Mouse (Mus musculus): Measurements from ENCODE around the gene Sgsm2. TPM values are rescaled to one million over a fixed set of nuclear protein-coding genes. Genes with fewer than 3 reads are reported as not detected.

Sgsm2 gene
- polyA plus RNA-seq, 1 experiment from 2014 or later: 7.3 TPM

DNA sequence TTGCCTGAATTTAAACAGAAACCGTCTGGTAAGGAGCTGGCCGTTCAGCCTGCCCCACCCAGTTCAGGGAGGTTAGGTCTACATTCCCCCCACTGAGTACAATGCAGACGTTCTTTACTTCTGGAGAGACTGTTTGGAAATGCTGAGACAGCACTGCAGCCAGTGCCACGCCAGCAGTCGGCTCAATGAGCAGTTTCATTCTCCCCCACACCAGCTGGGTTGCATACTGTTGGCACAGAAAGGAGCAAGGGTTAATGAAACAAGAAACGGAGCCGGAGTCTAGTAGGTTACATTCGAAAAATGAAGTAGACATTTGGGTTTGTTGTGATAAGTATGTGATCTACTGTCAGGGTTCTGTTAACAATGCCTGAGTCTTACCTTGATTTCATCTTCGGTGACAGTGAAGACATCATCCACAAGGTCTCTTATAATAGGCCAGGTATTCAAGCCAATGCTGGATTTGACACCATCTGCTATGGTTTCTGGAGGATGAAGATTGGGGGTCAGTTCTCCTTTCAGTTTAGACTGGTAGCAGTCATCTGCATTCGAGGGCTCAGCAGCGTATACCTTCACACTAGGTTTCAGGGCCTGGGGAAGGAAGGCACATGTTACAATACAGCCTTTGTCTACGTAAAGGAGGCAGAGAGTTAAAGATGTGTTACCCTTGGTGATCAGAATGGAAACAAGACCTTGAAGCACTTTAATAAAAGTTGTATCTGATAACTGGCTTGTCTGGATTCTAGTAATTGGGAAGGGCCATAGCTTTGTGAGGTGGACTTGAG lies 11.9 kb upstream of the Sgsm2 start:
- H3K4me2 ChIP-seq: no peak overlapping the region
- no peak overlapping the region for H3K9ac ChIP-seq
- no peak overlapping the region for H3K27ac ChIP-seq
- 71% methylated on average over 12 of the region's 12 CpGs for WGBS
- peaks cover 72% of the 10 kb centered on the region for H3K36me3 ChIP-seq
- no peaks in the 10 kb centered on the region for H3K4me1 ChIP-seq
- no peak for ATAC-seq (replicated peaks; ENCODE audit: low FRiP score)
- no peaks in the 10 kb centered on the region for H3K9me3 ChIP-seq (replicated peaks)
- H3K4me3 ChIP-seq (replicated peaks): no peak overlapping the region
- H3K27me3 ChIP-seq: no peaks in the 10 kb centered on the region

GRCm38 (mm10) chr11:74907850-74908249 lies 11.0 kb upstream of the Sgsm2 start:
- no peaks in the 10 kb centered on the region for H3K27me3 ChIP-seq
- no peaks in the 10 kb centered on the region for H3K9me3 ChIP-seq (replicated peaks)
- ATAC-seq (replicated peaks; ENCODE audit: low FRiP score): no peak
- H3K9ac ChIP-seq: no peak overlapping the region
- peaks cover 81% of the 10 kb centered on the region for H3K36me3 ChIP-seq
- H3K4me3 ChIP-seq (replicated peaks): no peak overlapping the region
- no peak overlapping the region for H3K27ac ChIP-seq
- H3K4me1 ChIP-seq: no peaks in the 10 kb centered on the region
- no peak overlapping the region for H3K4me2 ChIP-seq
- WGBS: 95% methylated on average over 6 of the region's 6 CpGs

DNA sequence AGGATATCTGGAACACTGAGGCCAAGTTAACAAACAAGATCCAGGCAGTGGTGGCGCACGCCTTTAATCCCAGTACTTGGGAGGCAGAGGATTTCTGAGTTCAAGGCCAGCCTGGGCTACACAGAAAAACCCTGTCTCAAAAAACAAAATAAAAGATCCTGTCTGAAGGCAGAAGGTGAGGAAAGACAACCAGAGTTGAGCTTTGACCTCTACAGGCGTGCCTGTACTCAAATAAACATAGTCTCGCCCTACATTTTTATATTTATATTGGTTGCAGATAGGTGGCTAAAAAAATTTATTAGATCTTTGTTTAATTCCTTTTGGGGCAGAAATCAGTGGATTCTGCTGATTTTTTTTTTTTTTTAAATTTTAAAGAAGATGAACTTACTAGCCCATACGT lies 5.6 kb upstream of the Sgsm2 start:
- peaks cover 12% of the 10 kb centered on the region for H3K4me1 ChIP-seq
- no peaks in the 10 kb centered on the region for H3K27me3 ChIP-seq
- no peaks in the 10 kb centered on the region for H3K9me3 ChIP-seq (replicated peaks)
- no peak for ATAC-seq (replicated peaks; ENCODE audit: low FRiP score)
- H3K36me3 ChIP-seq: peaks cover 83% of the 10 kb centered on the region
- WGBS: 87% methylated on average over 5 of the region's 5 CpGs
- no peak overlapping the region for H3K27ac ChIP-seq
- no peak overlapping the region for H3K4me3 ChIP-seq (replicated peaks)
- no peak overlapping the region for H3K4me2 ChIP-seq
- H3K9ac ChIP-seq: no peak overlapping the region

DNA sequence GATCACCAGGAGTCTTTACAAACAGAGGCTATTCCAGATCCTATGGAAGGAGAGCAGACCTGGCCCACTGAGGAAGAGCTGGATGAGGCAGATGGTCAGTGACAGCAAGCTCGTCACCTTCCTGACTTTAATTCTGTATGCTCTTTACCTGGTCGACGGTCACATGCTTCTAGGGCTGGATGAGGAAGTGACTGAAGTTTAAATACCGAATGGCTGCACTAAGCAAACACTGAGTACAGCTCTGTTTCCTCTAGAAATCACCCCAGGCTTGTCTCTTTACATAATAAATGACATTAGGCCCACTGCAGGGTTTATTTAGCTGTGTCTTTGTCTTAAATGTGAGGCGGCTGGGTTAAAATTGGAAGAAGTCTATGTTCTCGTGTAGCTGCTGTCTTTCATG lies 4.7 kb upstream of the Sgsm2 start:
- Histone ChIP-seq H3K27ac (no peak overlapping the region), H3K4me3 (replicated peaks) (no peak overlapping the region), H3K4me2 (no peak overlapping the region), H3K36me3 (peaks cover 74% of the 10 kb centered on the region), H3K4me1 (peaks cover 12% of the 10 kb centered on the region), H3K9me3 (replicated peaks) (no peaks in the 10 kb centered on the region), H3K27me3 (no peaks in the 10 kb centered on the region), H3K9ac (0 out of 2 replicates have a peak overlapping the region, but pooled peaks have one; percentile 7)
- 88% methylated on average over 6 of the region's 6 CpGs for WGBS
- no peak for ATAC-seq (replicated peaks; ENCODE audit: low FRiP score)

DNA sequence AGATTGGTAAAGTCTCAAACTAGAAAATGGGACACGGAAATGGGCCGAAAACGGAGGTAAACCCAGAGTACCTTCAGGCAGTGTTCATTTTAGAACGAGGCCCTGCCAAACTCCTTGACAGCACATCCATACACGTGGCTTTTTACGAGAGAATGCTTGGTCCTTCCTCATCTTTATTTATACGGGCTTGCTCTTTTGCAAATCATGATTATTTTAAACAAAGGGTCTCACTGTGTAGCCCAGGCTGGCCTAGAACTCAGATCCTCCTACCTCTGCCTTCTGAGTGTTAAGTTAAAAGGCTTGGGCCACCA lies 1.6 kb upstream of the Sgsm2 start:
- Histone ChIP-seq H3K9me3 (replicated peaks) (no peaks in the 10 kb centered on the region), H3K9ac (peak overlapping the region; percentile 68), H3K36me3 (peaks cover 43% of the 10 kb centered on the region), H3K27ac (peak overlapping the region; percentile 91), H3K4me3 (replicated peaks) (peak overlapping the region; percentile 68), H3K27me3 (no peaks in the 10 kb centered on the region), H3K4me1 (peaks cover 21% of the 10 kb centered on the region), H3K4me2 (peak overlapping the region; percentile 92)
- ATAC-seq (replicated peaks; ENCODE audit: low FRiP score): no peak
- under 1% methylated on average over 7 of the region's 7 CpGs for WGBS

GRCm38 (mm10) chr11:74897678-74898516 lies 1.0 kb upstream of the Sgsm2 start, which contains the start of gene Tsr1:
Tsr1 (plus strand) TSS chr11:74898071.
- Histone ChIP-seq H3K4me3 (replicated peaks) (peak within 1 kb of the TSS; percentile 68), H3K36me3 (peaks cover 38% of the 10 kb centered on the region), H3K27me3 (no peaks in the 10 kb centered on the region), H3K9me3 (replicated peaks) (no peaks in the 10 kb centered on the region), H3K9ac (peak within 1 kb of the TSS; percentile 68), H3K4me1 (peaks cover 21% of the 10 kb centered on the region), H3K27ac (peak within 1 kb of the TSS; percentile 91), H3K4me2 (peak within 1 kb of the TSS; percentile 92)
- under 1% methylated on average over 54 of the region's 54 CpGs for WGBS
- ATAC-seq (replicated peaks; ENCODE audit: low FRiP score): peak; percentile 89

DNA sequence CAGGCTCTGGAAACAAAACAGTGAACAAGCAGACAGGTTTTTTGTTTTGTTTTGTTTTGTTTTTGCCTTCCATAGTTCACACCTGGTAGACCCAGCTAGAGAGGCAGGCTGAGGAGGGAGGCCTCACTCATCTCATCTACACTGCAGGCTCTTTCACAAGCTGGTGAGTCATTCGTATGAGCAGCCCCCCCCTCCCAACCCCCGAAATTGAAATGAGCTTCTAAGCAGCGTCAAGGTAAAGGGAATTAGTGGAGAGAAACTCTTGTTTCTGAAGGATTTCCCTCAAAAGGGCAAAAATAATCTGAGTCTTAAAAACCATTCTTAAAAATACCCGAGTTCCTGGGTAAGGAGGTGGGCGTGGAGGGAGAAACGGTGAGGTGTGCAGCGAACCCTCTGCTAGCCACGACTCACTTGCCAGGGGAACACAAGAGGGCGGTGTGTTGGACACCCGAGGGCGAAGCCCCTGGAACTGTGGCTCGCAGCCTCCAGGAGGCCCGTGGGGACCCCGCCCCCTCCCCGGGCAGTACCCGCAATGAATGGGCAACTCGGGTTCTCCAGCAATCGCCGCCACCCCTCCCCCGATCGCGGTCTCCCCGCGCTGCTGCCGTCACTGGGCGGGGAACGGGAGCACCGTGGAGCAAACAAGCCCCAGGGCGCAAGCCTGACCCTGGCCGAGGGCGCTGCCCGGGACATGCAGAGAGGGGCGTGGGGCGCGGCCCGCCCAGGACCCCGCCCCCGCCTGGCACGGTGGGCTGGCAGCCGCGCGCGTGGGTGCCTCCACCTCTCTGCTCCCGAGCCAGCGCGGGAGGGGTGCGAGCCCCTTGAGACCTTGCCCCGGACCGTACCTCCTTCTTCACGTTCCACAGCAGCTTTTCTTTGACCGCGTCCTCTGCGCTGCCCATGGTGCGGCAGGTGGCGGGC lies 620 bp downstream of the Sgsm2 start:
- Histone ChIP-seq H3K4me2 (peak overlapping the region; percentile 92), H3K9ac (peak overlapping the region; percentile 68), H3K4me3 (replicated peaks) (peak overlapping the region; percentile 68), H3K27me3 (no peaks in the 10 kb centered on the region), H3K4me1 (peaks cover 21% of the 10 kb centered on the region), H3K9me3 (replicated peaks) (no peaks in the 10 kb centered on the region), H3K36me3 (peaks cover 22% of the 10 kb centered on the region), H3K27ac (peak overlapping the region; percentile 91)
- WGBS: 2% methylated on average over 48 of the region's 55 CpGs
- ATAC-seq (replicated peaks; ENCODE audit: low FRiP score): peak; percentile 69

DNA sequence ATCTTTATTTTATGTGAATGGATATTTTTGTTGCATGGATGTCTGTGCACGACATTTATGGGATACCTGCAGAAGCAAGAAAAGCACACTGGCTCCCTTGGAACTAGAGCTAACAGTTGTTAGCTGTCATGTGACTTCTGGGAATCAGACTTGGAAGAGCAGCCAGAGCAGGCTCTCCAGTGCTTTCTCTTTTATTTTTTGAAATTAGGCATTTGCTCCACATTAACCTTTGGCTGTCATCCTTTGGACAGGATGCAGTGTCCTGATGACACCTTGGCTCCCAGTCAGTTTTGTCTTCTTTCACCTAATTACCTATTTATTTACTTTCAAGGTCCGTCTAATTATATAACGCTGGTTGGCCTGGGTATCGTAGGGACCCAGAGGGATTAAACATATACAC lies 2.2 kb downstream of the Sgsm2 start:
- Histone ChIP-seq H3K27me3 (no peaks in the 10 kb centered on the region), H3K9me3 (replicated peaks) (no peaks in the 10 kb centered on the region), H3K27ac (no peak overlapping the region), H3K4me1 (peaks cover 18% of the 10 kb centered on the region), H3K4me3 (replicated peaks) (no peak overlapping the region), H3K36me3 (peaks cover 6% of the 10 kb centered on the region), H3K9ac (no peak overlapping the region), H3K4me2 (no peak overlapping the region)
- no peak for ATAC-seq (replicated peaks; ENCODE audit: low FRiP score)
- 87% methylated on average over 4 of the region's 4 CpGs for WGBS

GRCm38 (mm10) chr11:74883098-74883497 lies 13.8 kb downstream of the Sgsm2 start:
- Histone ChIP-seq H3K27me3 (no peaks in the 10 kb centered on the region), H3K4me3 (replicated peaks) (no peak overlapping the region)

DNA sequence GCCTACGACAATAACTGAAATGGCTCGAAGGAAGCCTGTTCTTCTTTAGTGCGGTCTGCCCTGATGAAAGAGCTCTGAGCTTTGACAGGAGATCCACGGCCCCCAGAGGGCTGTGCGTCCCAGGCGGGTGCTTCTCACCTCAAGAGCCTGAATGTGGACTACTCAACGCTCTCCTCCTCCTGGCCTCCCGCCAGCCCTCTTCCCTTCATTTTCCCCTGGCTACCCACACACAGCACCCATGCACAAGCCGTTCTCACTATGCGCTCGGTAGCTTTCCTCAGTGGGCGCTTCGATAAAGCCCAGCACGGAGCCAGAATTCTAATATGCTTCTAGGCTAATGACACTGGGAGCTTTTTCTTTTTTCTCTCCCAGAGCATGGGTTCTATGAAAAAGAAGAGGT lies 14.9 kb downstream of the Sgsm2 start:
- Histone ChIP-seq H3K36me3 (peaks cover 8% of the 10 kb centered on the region), H3K4me1 (peaks cover 3% of the 10 kb centered on the region), H3K27ac (no peak overlapping the region), H3K27me3 (no peaks in the 10 kb centered on the region), H3K9me3 (replicated peaks) (no peaks in the 10 kb centered on the region), H3K4me3 (replicated peaks) (no peak overlapping the region), H3K4me2 (no peak overlapping the region), H3K9ac (no peak overlapping the region)
- 77% methylated on average over 14 of the region's 14 CpGs for WGBS
- ATAC-seq (replicated peaks; ENCODE audit: low FRiP score): no peak

More at GRCm38 (mm10) chr11:74883098-74883497, 13.8 kb downstream of the Sgsm2 start:
- no peaks in the 10 kb centered on the region for H3K4me1 ChIP-seq
- peaks cover 8% of the 10 kb centered on the region for H3K36me3 ChIP-seq
- no peak overlapping the region for H3K9ac ChIP-seq
- no peak for ATAC-seq (replicated peaks; ENCODE audit: low FRiP score)
- no peaks in the 10 kb centered on the region for H3K9me3 ChIP-seq (replicated peaks)
- H3K4me2 ChIP-seq: no peak overlapping the region
- 91% methylated on average over 10 of the region's 10 CpGs for WGBS
- no peak overlapping the region for H3K27ac ChIP-seq

- H3K9me3 ChIP-seq (replicated peaks): no peaks in the 10 kb centered on the region
- WGBS: 87% methylated on average over 9 of the region's 9 CpGs
- H3K27me3 ChIP-seq: no peaks in the 10 kb centered on the region
- no peak overlapping the region for H3K4me3 ChIP-seq (replicated peaks)
- H3K9ac ChIP-seq: no peak overlapping the region
- ATAC-seq (replicated peaks; ENCODE audit: low FRiP score): no peak
- H3K27ac ChIP-seq: no peak overlapping the region
- peaks cover 12% of the 10 kb centered on the region for H3K4me1 ChIP-seq
- H3K36me3 ChIP-seq: peaks cover 8% of the 10 kb centered on the region
- no peak overlapping the region for H3K4me2 ChIP-seq
Observed at GRCm38 (mm10) chr11:74880999-74881398, 15.9 kb downstream of the Sgsm2 start.

Measured in kidney, embryonic 15.5 days (tissue).